Mouse (Mus musculus) MEL (cell line): ENCODE measurements at regions not wholly inside any gene's neighbourhood (a gene's known extent, or its start where the extent isn't known, plus 50 kb on each side); places are given as distances from the start of the nearest gene placed in this dataset.

Experiments used
- DNase-seq: peaks from one replicate; pipeline ENCODE4 v3.0.0; 2011; ENCODE audit warnings: low read depth, low spot score
- H3K27ac ChIP-seq: 2 replicates; pipeline ENCODE4 v1.5.1; 2012; ENCODE audit warnings: low read depth, mild to moderate bottlenecking, control low read depth, low read length, moderate library complexity; ENCODE audit not compliant: control insufficient read depth
- H3K27me3 ChIP-seq, 2 experiments: fragments of 150-350 bp in 1 of 2; sonication (generic) in 1 of 2; 2 replicates each; pipeline ENCODE4 v1.6.1; 2012; ENCODE audit warnings: low read length in 2 of 2, mild to moderate bottlenecking in 2 of 2, improper control_type of control experiment in 1 of 2, moderate library complexity in 1 of 2; ENCODE audit not compliant: insufficient read depth in 2 of 2, control insufficient read depth in 1 of 2
- H3K36me3 ChIP-seq, 2 experiments: 2 replicates each; pipeline ENCODE4 v1.6.1; 2012 to 2014; ENCODE audit warnings: low read length in 2 of 2, improper control_type of control experiment in 1 of 2, inconsistent platforms in 1 of 2, mild to moderate bottlenecking in 1 of 2; ENCODE audit not compliant: insufficient read depth in 2 of 2, control insufficient read depth in 1 of 2
- H3K4me1 ChIP-seq, 2 experiments: fragments of 150-350 bp in 1 of 2; sonication (generic) in 1 of 2; 2 replicates each; pipeline ENCODE4 v1.6.1; 2012; ENCODE audit warnings: low read length in 2 of 2, improper control_type of control experiment in 1 of 2, mild to moderate bottlenecking in 1 of 2; ENCODE audit not compliant: insufficient read depth in 2 of 2, control insufficient read depth in 1 of 2
- H3K4me3 ChIP-seq, 2 experiments: fragments of 150-350 bp in 1 of 2; sonication (generic) in 1 of 2; 2 replicates each; pipeline ENCODE4 v1.5.1; 2012; ENCODE audit warnings: low read depth in 2 of 2, low read length in 2 of 2, mild to moderate bottlenecking in 2 of 2, moderate library complexity in 2 of 2, control low read depth in 1 of 2, improper control_type of control experiment in 1 of 2; ENCODE audit not compliant: control insufficient read depth in 1 of 2, insufficient read depth in 1 of 2
- H3K79me2 ChIP-seq: 2 replicates; pipeline ENCODE4 v1.6.1; 2012; ENCODE audit warnings: mild to moderate bottlenecking, low read length, moderate library complexity; ENCODE audit not compliant: control insufficient read depth, poor library complexity, insufficient read depth
- H3K9ac ChIP-seq: 2 replicates; pipeline ENCODE4 v1.6.1; 2012; ENCODE audit warnings: low read depth, mild to moderate bottlenecking, control low read depth, low read length, moderate library complexity; ENCODE audit not compliant: control insufficient read depth, poor library complexity, severe bottlenecking
- H3K9me3 ChIP-seq: fragments of 150-350 bp; sonication (generic); replicated peaks from 2 replicates; pipeline ENCODE4 v1.6.1; 2012; ENCODE audit warnings: mild to moderate bottlenecking, low read length, improper control_type of control experiment, moderate library complexity; ENCODE audit not compliant: insufficient read depth
- BHLHE40 ChIP-seq: IDR thresholded peaks from 2 replicates; pipeline ENCODE4 v1.6.1; 2012; ENCODE audit warnings: low read depth, mild to moderate bottlenecking, inconsistent platforms, low read length, improper control_type of control experiment, borderline replicate concordance
- CHD1 ChIP-seq: IDR thresholded peaks from 2 replicates; pipeline ENCODE4 v1.6.1; 2012; ENCODE audit warnings: low read depth, mild to moderate bottlenecking, inconsistent platforms, low read length, improper control_type of control experiment
- CHD2 ChIP-seq: IDR thresholded peaks from 2 replicates; pipeline ENCODE4 v1.6.1; 2011; ENCODE audit warnings: low read length, improper control_type of control experiment
- E2F4 ChIP-seq: IDR thresholded peaks from 2 replicates; pipeline ENCODE4 v1.6.1; 2011; ENCODE audit warnings: low read depth, low read length, improper control_type of control experiment, borderline replicate concordance
- ELF1 ChIP-seq: IDR thresholded peaks from 2 replicates; pipeline ENCODE4 v1.6.1; 2014; ENCODE audit warnings: low read depth, mild to moderate bottlenecking, inconsistent platforms, low read length, improper control_type of control experiment, moderate library complexity
- EP300 ChIP-seq, 2 experiments: IDR thresholded peaks; 2 replicates each; pipeline ENCODE4 v1.6.1; 2011; ENCODE audit warnings: improper control_type of control experiment in 2 of 2, low read length in 2 of 2, low read depth in 1 of 2, mild to moderate bottlenecking in 1 of 2
- GABPA ChIP-seq: IDR thresholded peaks from 2 replicates; pipeline ENCODE4 v1.6.1; 2012; ENCODE audit warnings: low read depth, mild to moderate bottlenecking, inconsistent platforms, low read length, improper control_type of control experiment, moderate library complexity
- GATA1 ChIP-seq: IDR thresholded peaks from 2 replicates; pipeline ENCODE4 v1.6.1; 2011; ENCODE audit warnings: low read depth, low read length, improper control_type of control experiment
- HCFC1 ChIP-seq: IDR thresholded peaks from 2 replicates; pipeline ENCODE4 v1.6.1; 2012; ENCODE audit warnings: low read depth, mild to moderate bottlenecking, inconsistent platforms, low read length, improper control_type of control experiment, moderate library complexity
- KAT2A ChIP-seq: conservative IDR thresholded peaks from 2 replicates; pipeline ENCODE4 v1.6.1; 2012; ENCODE audit warnings: low read depth, low read length, improper control_type of control experiment, inconsistent platforms
- MAFK ChIP-seq: IDR thresholded peaks from 2 replicates; pipeline ENCODE4 v1.6.1; 2011; ENCODE audit warnings: low read depth, mild to moderate bottlenecking, low read length, improper control_type of control experiment, borderline replicate concordance
- MEF2A ChIP-seq: IDR thresholded peaks from 2 replicates; pipeline ENCODE4 v1.6.1; 2014; ENCODE audit warnings: low read depth, mild to moderate bottlenecking, inconsistent platforms, low read length, improper control_type of control experiment; ENCODE audit not compliant: poor library complexity, insufficient replicate concordance, severe bottlenecking; ENCODE audit errors: extremely low read depth
- MXI1 ChIP-seq: IDR thresholded peaks from 2 replicates; pipeline ENCODE4 v1.6.1; 2011; ENCODE audit warnings: mild to moderate bottlenecking, low read depth, low read length, improper control_type of control experiment
- NELFE ChIP-seq: IDR thresholded peaks from 2 replicates; pipeline ENCODE4 v1.6.1; 2011; ENCODE audit warnings: low read depth, low read length, improper control_type of control experiment
- NRF1 ChIP-seq: IDR thresholded peaks from 2 replicates; pipeline ENCODE4 v1.6.1; 2014; ENCODE audit warnings: low read depth, mild to moderate bottlenecking, inconsistent platforms, low read length, improper control_type of control experiment, moderate library complexity; ENCODE audit not compliant: poor library complexity, insufficient read depth, severe bottlenecking
- POLR2AphosphoS2 ChIP-seq: IDR thresholded peaks from 2 replicates; pipeline ENCODE4 v1.6.1; 2011; ENCODE audit warnings: low read length, improper control_type of control experiment
- POLR2AphosphoS5 ChIP-seq: IDR thresholded peaks from 2 replicates; pipeline ENCODE4 v1.6.1; 2012; ENCODE audit warnings: low read depth, borderline replicate concordance, mild to moderate bottlenecking, inconsistent platforms, low read length, moderate library complexity, mixed read lengths
- TBP ChIP-seq: IDR thresholded peaks from 2 replicates; pipeline ENCODE4 v1.8.0; 2011; ENCODE audit warnings: low read depth, low read length, improper control_type of control experiment
- UBTF ChIP-seq: IDR thresholded peaks from 2 replicates; pipeline ENCODE4 v1.6.1; 2012; ENCODE audit warnings: low read depth, mild to moderate bottlenecking, inconsistent platforms, low read length, improper control_type of control experiment, moderate library complexity, borderline replicate concordance; ENCODE audit not compliant: insufficient read depth
- USF1 ChIP-seq: IDR thresholded peaks from 2 replicates; pipeline ENCODE4 v1.6.1; 2014; ENCODE audit warnings: low read depth, mild to moderate bottlenecking, inconsistent platforms, low read length, improper control_type of control experiment, moderate library complexity
- ZC3H11A ChIP-seq: IDR thresholded peaks from 2 replicates; pipeline ENCODE4 v1.6.1; 2012; ENCODE audit warnings: low read depth, mild to moderate bottlenecking, inconsistent platforms, low read length, improper control_type of control experiment
- ZKSCAN1 ChIP-seq: IDR thresholded peaks from 2 replicates; pipeline ENCODE4 v1.6.1; 2012; ENCODE audit warnings: low read depth, mild to moderate bottlenecking, inconsistent platforms, low read length, improper control_type of control experiment, moderate library complexity
- ZMIZ1 ChIP-seq: IDR thresholded peaks from 2 replicates; pipeline ENCODE4 v1.6.1; 2012; ENCODE audit warnings: low read depth, mild to moderate bottlenecking, inconsistent platforms, low read length, improper control_type of control experiment, moderate library complexity
- ZNF384 ChIP-seq: IDR thresholded peaks from 2 replicates; pipeline ENCODE4 v1.6.1; 2012; ENCODE audit warnings: low read depth, mild to moderate bottlenecking, inconsistent platforms, low read length, improper control_type of control experiment

DNA sequence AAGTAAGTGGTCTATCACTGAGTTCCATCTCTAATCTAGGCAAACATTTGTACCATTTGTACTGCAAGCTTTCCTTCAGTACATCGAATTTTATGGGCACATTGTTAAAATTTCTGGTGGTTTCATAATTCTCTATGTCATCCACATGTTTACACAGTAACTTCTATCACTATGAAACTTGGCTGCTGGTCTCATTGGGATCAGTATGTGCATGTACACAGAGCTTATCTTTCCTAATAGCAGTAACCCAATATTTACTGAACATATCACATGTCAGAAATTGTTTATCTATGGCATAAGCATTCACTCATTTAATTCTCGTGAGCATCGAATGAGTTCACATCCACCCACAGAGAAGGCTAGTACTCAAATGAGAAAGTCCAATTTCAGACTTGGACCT, 1042.3 kb downstream of the Car8 start (continued):
- TF ChIP-seq ZMIZ1 = no peak

DNA sequence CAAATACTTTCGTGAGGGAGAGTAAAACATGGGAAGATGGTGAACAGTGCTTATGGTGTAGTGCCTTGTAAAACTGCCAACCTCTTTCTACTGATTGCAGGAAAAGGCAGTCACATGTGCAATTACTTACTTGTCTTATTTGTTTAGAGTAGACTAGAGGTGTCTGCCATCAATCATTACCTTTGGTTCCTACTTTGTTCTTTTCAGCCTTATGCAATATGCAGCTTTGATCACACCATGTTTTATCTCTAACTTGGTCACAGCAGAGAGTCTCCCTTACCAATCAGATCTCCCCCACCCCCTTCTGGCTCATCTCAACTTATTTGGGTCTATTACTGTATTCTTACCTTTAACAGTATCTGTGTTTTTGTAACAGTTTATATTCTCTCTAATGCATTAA, 1043.2 kb downstream of the Car8 start:
- Histone ChIP-seq H3K4me1 (no peaks in the 10 kb centered on the region), H3K36me3 (no peaks in the 10 kb centered on the region), H3K9ac (no peak overlapping the region), H3K9me3 (no peaks in the 10 kb centered on the region), H3K27ac (no peak overlapping the region), H3K79me2 (no peaks in the 10 kb centered on the region), H3K27me3 (no peaks in the 10 kb centered on the region), H3K4me3 (no peak overlapping the region)
- TF ChIP-seq ZMIZ1 (no peak), EP300 (IDR thresholded peaks at IDR 0.05; ENCODE audit: low read depth in 1 of 2, low read length in 2 of 2) (no peak), POLR2AphosphoS5 (no peak), ELF1 (no peak), POLR2AphosphoS2 (no peak), CHD1 (no peak), MAFK (no peak), KAT2A (no peak), HCFC1 (no peak), GATA1 (no peak), E2F4 (no peak), MEF2A (no peak)
- no peak for DNase-seq

DNA sequence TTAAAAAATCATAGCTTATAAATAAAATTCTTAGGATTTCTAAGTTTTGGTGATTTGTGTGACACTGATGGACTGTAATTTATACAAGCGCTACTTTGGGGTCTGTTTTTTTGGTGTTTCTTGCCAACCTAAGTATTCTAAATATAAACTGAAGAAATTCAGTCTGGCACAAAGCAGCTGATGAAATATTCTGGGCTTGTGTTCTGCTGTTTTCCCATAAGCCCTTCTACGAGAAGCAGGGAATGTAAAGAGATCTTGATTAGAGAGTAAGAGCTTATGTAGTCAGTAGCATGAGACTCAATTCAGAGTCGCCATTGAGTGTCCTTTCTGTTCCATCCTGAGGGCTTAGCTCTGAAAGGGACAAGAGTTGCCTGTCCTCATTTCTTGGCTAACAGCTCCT, 1046.9 kb downstream of the Car8 start:
- Histone ChIP-seq H3K27me3 (no peaks in the 10 kb centered on the region), H3K4me1 (no peaks in the 10 kb centered on the region), H3K27ac (no peak overlapping the region), H3K36me3 (no peaks in the 10 kb centered on the region), H3K9me3 (no peaks in the 10 kb centered on the region), H3K4me3 (no peak overlapping the region), H3K9ac (no peak overlapping the region)
- TF ChIP-seq CHD1 (no peak), GABPA (no peak)
- TF ChIP-seq, all 39 proteins: peak for 0
- H3K79me2 ChIP-seq = no peaks in the 10 kb centered on the region
- no peak for DNase-seq

DNA sequence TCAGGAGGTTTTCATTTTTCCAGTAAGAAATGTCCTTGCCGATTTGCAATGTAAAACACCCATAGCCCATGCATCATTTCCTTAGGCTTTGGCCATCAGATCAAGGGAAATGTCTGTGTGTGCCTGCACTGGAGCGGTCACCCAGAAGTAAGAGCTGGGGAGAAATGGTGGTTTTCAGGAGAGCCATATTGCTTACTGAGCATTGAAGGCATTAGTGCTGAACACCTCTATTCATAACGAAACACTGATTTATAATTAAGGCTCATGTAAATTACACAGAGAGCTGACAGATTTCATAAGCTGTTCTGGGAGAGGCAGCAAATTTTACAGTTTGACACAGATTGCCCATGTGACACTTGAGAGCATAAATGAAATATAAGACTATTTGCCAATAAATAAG, 1047.6 kb downstream of the Car8 start:
- H3K9me3 ChIP-seq = no peaks in the 10 kb centered on the region
- H3K4me1 ChIP-seq = no peaks in the 10 kb centered on the region
- H3K9ac ChIP-seq = no peak overlapping the region
- H3K4me3 ChIP-seq = no peak overlapping the region
- no peak for DNase-seq
- H3K79me2 ChIP-seq = no peaks in the 10 kb centered on the region
- no peak overlapping the region for H3K27ac ChIP-seq
- no peaks in the 10 kb centered on the region for H3K27me3 ChIP-seq
- H3K36me3 ChIP-seq = no peaks in the 10 kb centered on the region
- TF ChIP-seq ZNF384 (no peak), E2F4 (no peak), ZKSCAN1 (no peak), HCFC1 (no peak), NRF1 (no peak), ZC3H11A (no peak), BHLHE40 (no peak), USF1 (no peak), GATA1 (no peak), MEF2A (no peak), POLR2AphosphoS2 (no peak), CHD1 (no peak), NELFE (no peak), MXI1 (no peak), UBTF (no peak), TBP (no peak), CHD2 (no peak)
